Mouse (Mus musculus): ENCODE measurements at regions not wholly inside any gene's neighbourhood (a gene's known extent, or its start where the extent isn't known, plus 50 kb on each side); places are given as distances from the start of the nearest gene placed in this dataset.

DNA sequence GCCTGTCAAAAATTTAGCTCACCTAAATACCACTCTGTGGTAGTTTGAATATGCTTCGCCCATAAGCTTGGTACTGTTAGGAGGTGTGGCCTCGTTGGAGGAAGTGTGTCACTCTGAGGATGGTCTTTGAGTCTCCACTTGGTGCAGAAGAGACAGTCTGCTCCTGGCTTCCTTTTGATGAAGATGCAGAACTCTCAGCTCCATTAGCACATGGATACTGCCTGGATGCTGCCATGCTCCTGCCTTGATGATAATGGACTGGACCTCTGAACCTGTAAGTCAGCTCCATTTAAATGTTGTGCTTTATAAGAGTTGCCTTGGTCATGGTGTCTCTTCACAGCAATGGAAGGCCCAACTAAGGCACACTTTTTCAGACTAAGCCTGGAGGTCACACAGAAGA is 56.9 kb upstream of the Pik3r1 start:
- TF ChIP-seq CTCF (IDR thresholded peaks at IDR 0.05; ENCODE audit: low read depth) (no peak), EP300 (IDR thresholded peaks at IDR 0.05; ENCODE audit: low read depth) (no peak)

Data from liver, postnatal 0 days (tissue).